Mouse (Mus musculus): ENCODE measurements around the gene Cdh22. TPM values are rescaled to one million over a fixed set of nuclear protein-coding genes. Genes with fewer than 3 reads are reported as not detected.

Gene Cdh22
- polyA plus RNA-seq, 1 experiment from 2014 or later = 1.3 TPM

GRCm38 (mm10) chr2:165158317-165158716 is 76.3 kb downstream of the Cdh22 start:
- ATAC-seq (replicated peaks; ENCODE audit: insufficient number of reproducible peaks, low FRiP score, low TSS enrichment, low read depth) = no peak
- H3K27ac ChIP-seq (replicated peaks; ENCODE audit: low read depth, low read length) = no peak overlapping the region

GRCm38 (mm10) chr2:165157900-165158299 is 76.8 kb downstream of the Cdh22 start:
- no peaks in the 10 kb centered on the region; the same call in 1 of the 2 replicates for H3K4me1 ChIP-seq (ENCODE audit: control insufficient read depth, insufficient read depth, low read length)
- no peak for DNase-seq (ENCODE audit: low spot score)
- H3K27ac ChIP-seq (replicated peaks; ENCODE audit: low read depth, low read length) = no peak overlapping the region
- WGBS = 70% methylated on average over 11 of the region's 11 CpGs
- H3K9me3 ChIP-seq (replicated peaks; ENCODE audit: control insufficient read depth, low read length) = no peaks in the 10 kb centered on the region
- no peak overlapping the region for H3K9ac ChIP-seq (replicated peaks; ENCODE audit: low read length)
- H3K4me2 ChIP-seq (ENCODE audit: low read depth, low read length) = no peak overlapping the region
- no peaks in the 10 kb centered on the region for H3K36me3 ChIP-seq (replicated peaks; ENCODE audit: control insufficient read depth, insufficient read depth, low read depth, low read length)
- H3K4me3 ChIP-seq (ENCODE audit: low read depth, low read length) = no peak overlapping the region
- H3K27me3 ChIP-seq (ENCODE audit: control insufficient read depth, insufficient read depth, low read length) = no peaks in the 10 kb centered on the region
- ATAC-seq (replicated peaks; ENCODE audit: insufficient number of reproducible peaks, low FRiP score, low TSS enrichment, low read depth) = no peak

More at GRCm38 (mm10) chr2:165158317-165158716, 76.3 kb downstream of the Cdh22 start:
- DNase-seq (ENCODE audit: low spot score) = no peak
- Histone ChIP-seq H3K36me3 (replicated peaks; ENCODE audit: control insufficient read depth, insufficient read depth, low read depth, low read length) (no peaks in the 10 kb centered on the region), H3K27me3 (ENCODE audit: control insufficient read depth, insufficient read depth, low read length) (no peaks in the 10 kb centered on the region), H3K9me3 (replicated peaks; ENCODE audit: control insufficient read depth, low read length) (no peaks in the 10 kb centered on the region), H3K4me2 (ENCODE audit: low read depth, low read length) (no peak overlapping the region), H3K4me1 (ENCODE audit: control insufficient read depth, insufficient read depth, low read length) (no peaks in the 10 kb centered on the region; the same call in 1 of the 2 replicates), H3K9ac (replicated peaks; ENCODE audit: low read length) (no peak overlapping the region), H3K4me3 (ENCODE audit: low read depth, low read length) (no peak overlapping the region)
- 78% methylated on average over 4 of the region's 4 CpGs for WGBS

- Histone ChIP-seq H3K4me1 (ENCODE audit: control insufficient read depth, insufficient read depth, low read length) (no peaks in the 10 kb centered on the region), H3K4me3 (ENCODE audit: low read depth, low read length) (no peak overlapping the region), H3K27me3 (ENCODE audit: control insufficient read depth, insufficient read depth, low read length) (no peaks in the 10 kb centered on the region), H3K9ac (replicated peaks; ENCODE audit: low read length) (no peak overlapping the region), H3K27ac (replicated peaks; ENCODE audit: low read depth, low read length) (no peak overlapping the region), H3K36me3 (replicated peaks; ENCODE audit: control insufficient read depth, insufficient read depth, low read depth, low read length) (no peaks in the 10 kb centered on the region), H3K9me3 (replicated peaks; ENCODE audit: control insufficient read depth, low read length) (no peaks in the 10 kb centered on the region), H3K4me2 (ENCODE audit: low read depth, low read length) (no peak overlapping the region)
- no peak for DNase-seq (ENCODE audit: low spot score)
- no peak for ATAC-seq (replicated peaks; ENCODE audit: insufficient number of reproducible peaks, low FRiP score, low TSS enrichment, low read depth)
- WGBS = 45% methylated on average over 12 of the region's 12 CpGs
These were observed 81.6 kb downstream of the Cdh22 start for GRCm38 (mm10) chr2:165153006-165153405.

GRCm38 (mm10) chr2:165149741-165150140 is 84.9 kb downstream of the Cdh22 start:
- Histone ChIP-seq H3K4me3 (ENCODE audit: low read depth, low read length) (no peak overlapping the region), H3K27ac (replicated peaks; ENCODE audit: low read depth, low read length) (no peak overlapping the region), H3K27me3 (ENCODE audit: control insufficient read depth, insufficient read depth, low read length) (no peaks in the 10 kb centered on the region), H3K36me3 (replicated peaks; ENCODE audit: control insufficient read depth, insufficient read depth, low read depth, low read length) (no peaks in the 10 kb centered on the region), H3K4me2 (ENCODE audit: low read depth, low read length) (no peak overlapping the region), H3K9me3 (replicated peaks; ENCODE audit: control insufficient read depth, low read length) (no peaks in the 10 kb centered on the region), H3K9ac (replicated peaks; ENCODE audit: low read length) (no peak overlapping the region), H3K4me1 (ENCODE audit: control insufficient read depth, insufficient read depth, low read length) (no peaks in the 10 kb centered on the region)
- 80% methylated on average over 3 of the region's 3 CpGs for WGBS
- ATAC-seq (replicated peaks; ENCODE audit: insufficient number of reproducible peaks, low FRiP score, low TSS enrichment, low read depth) (no peak), DNase-seq (ENCODE audit: low spot score) (no peak)

GRCm38 (mm10) chr2:165145821-165146220 is 88.8 kb downstream of the Cdh22 start:
- H3K4me2 ChIP-seq (ENCODE audit: low read depth, low read length) = no peak overlapping the region
- no peak overlapping the region for H3K27ac ChIP-seq (replicated peaks; ENCODE audit: low read depth, low read length)
- H3K4me3 ChIP-seq (ENCODE audit: low read depth, low read length) = no peak overlapping the region
- H3K27me3 ChIP-seq (ENCODE audit: control insufficient read depth, insufficient read depth, low read length) = 0 out of 2 replicates have a peak, but pooled peaks cover 5% of the 10 kb centered on the region
- H3K9me3 ChIP-seq (replicated peaks; ENCODE audit: control insufficient read depth, low read length) = no peaks in the 10 kb centered on the region
- ATAC-seq (replicated peaks; ENCODE audit: insufficient number of reproducible peaks, low FRiP score, low TSS enrichment, low read depth) (no peak), DNase-seq (ENCODE audit: low spot score) (no peak)
- H3K9ac ChIP-seq (replicated peaks; ENCODE audit: low read length) = no peak overlapping the region
- H3K36me3 ChIP-seq (replicated peaks; ENCODE audit: control insufficient read depth, insufficient read depth, low read depth, low read length) = no peaks in the 10 kb centered on the region
- 71% methylated on average over 13 of the region's 13 CpGs for WGBS
- H3K4me1 ChIP-seq (ENCODE audit: control insufficient read depth, insufficient read depth, low read length) = peaks cover 2% of the 10 kb centered on the region; the same call in 1 of the 2 replicates

- WGBS = 71% methylated on average over 14 of the region's 14 CpGs
- 0 out of 2 replicates have a peak, but pooled peaks cover 5% of the 10 kb centered on the region for H3K27me3 ChIP-seq (ENCODE audit: control insufficient read depth, insufficient read depth, low read length)
- H3K4me3 ChIP-seq (ENCODE audit: low read depth, low read length) = no peak overlapping the region
- no peaks in the 10 kb centered on the region for H3K9me3 ChIP-seq (replicated peaks; ENCODE audit: control insufficient read depth, low read length)
- H3K4me1 ChIP-seq (ENCODE audit: control insufficient read depth, insufficient read depth, low read length) = peaks cover 8% of the 10 kb centered on the region
- H3K4me2 ChIP-seq (ENCODE audit: low read depth, low read length) = no peak overlapping the region
- H3K9ac ChIP-seq (replicated peaks; ENCODE audit: low read length) = no peak overlapping the region
- H3K36me3 ChIP-seq (replicated peaks; ENCODE audit: control insufficient read depth, insufficient read depth, low read depth, low read length) = no peaks in the 10 kb centered on the region
- no peak overlapping the region for H3K27ac ChIP-seq (replicated peaks; ENCODE audit: low read depth, low read length)
- no peak for DNase-seq (ENCODE audit: low spot score)
- no peak for ATAC-seq (replicated peaks; ENCODE audit: insufficient number of reproducible peaks, low FRiP score, low TSS enrichment, low read depth)
These were observed 91.2 kb downstream of the Cdh22 start for GRCm38 (mm10) chr2:165143487-165143886.

GRCm38 (mm10) chr2:165136049-165136448 is 98.6 kb downstream of the Cdh22 start:
- Histone ChIP-seq H3K27me3 (ENCODE audit: control insufficient read depth, insufficient read depth, low read length) (no peaks in the 10 kb centered on the region), H3K36me3 (replicated peaks; ENCODE audit: control insufficient read depth, insufficient read depth, low read depth, low read length) (no peaks in the 10 kb centered on the region), H3K9ac (replicated peaks; ENCODE audit: low read length) (peak overlapping the region; percentile 34), H3K27ac (replicated peaks; ENCODE audit: low read depth, low read length) (peak overlapping the region; percentile 31; the same call in 1 of the 2 replicates), H3K9me3 (replicated peaks; ENCODE audit: control insufficient read depth, low read length) (no peaks in the 10 kb centered on the region), H3K4me1 (ENCODE audit: control insufficient read depth, insufficient read depth, low read length) (peaks cover 14% of the 10 kb centered on the region), H3K4me2 (ENCODE audit: low read depth, low read length) (no peak overlapping the region), H3K4me3 (ENCODE audit: low read depth, low read length) (no peak overlapping the region)
- 14% methylated on average over 16 of the region's 16 CpGs for WGBS
- DNase-seq (ENCODE audit: low spot score) (peak; percentile 68), ATAC-seq (replicated peaks; ENCODE audit: insufficient number of reproducible peaks, low FRiP score, low TSS enrichment, low read depth) (peak; percentile 78)

- DNase-seq (ENCODE audit: low spot score) (peak; percentile 75), ATAC-seq (replicated peaks; ENCODE audit: insufficient number of reproducible peaks, low FRiP score, low TSS enrichment, low read depth) (no peak; the same call in 1 of the 2 replicates)
- peak overlapping the region; percentile 44 for H3K9ac ChIP-seq (replicated peaks; ENCODE audit: low read length)
- no peak overlapping the region for H3K4me3 ChIP-seq (ENCODE audit: low read depth, low read length)
- no peaks in the 10 kb centered on the region for H3K27me3 ChIP-seq (ENCODE audit: control insufficient read depth, insufficient read depth, low read length)
- peak overlapping the region; percentile 35; the same call in 1 of the 2 replicates for H3K27ac ChIP-seq (replicated peaks; ENCODE audit: low read depth, low read length)
- H3K9me3 ChIP-seq (replicated peaks; ENCODE audit: control insufficient read depth, low read length) = no peaks in the 10 kb centered on the region
- H3K4me2 ChIP-seq (ENCODE audit: low read depth, low read length) = peak overlapping the region; percentile 23
- 2% methylated on average over 15 of the region's 15 CpGs for whole genome bisulfite sequencing
- no peaks in the 10 kb centered on the region for H3K36me3 ChIP-seq (replicated peaks; ENCODE audit: control insufficient read depth, insufficient read depth, low read depth, low read length)
- peaks cover 8% of the 10 kb centered on the region for H3K4me1 ChIP-seq (ENCODE audit: control insufficient read depth, insufficient read depth, low read length)
These were observed 101.1 kb downstream of the Cdh22 start for GRCm38 (mm10) chr2:165133566-165133965.
